Mouse (Mus musculus) gastrocnemius, postnatal 10 days (tissue): ENCODE measurements around the gene Sstr2. TPM values are rescaled to one million over a fixed set of nuclear protein-coding genes. Genes with fewer than 3 reads are reported as not detected.

Experiments used
- DNase-seq: peaks from one replicate; pipeline ENCODE4 v3.0.0; 2021; ENCODE audit warnings: mixed read lengths
- long read RNA-seq, 2 experiments: library from polyadenylated mRNA; stranded (forward); transcript quantifications; one replicate each; pipeline ENCODE4 v2.0.0; 2021
- total RNA-seq, 2 experiments: library from RNA; stranded (reverse); gene quantifications; 2 replicates each; pipeline ENCODE4 v1.2.3; 2021

Gene Sstr2
- total RNA-seq: 1 to 10 TPM in 1 of 2 experiments, under 1 TPM in 1; 0.12 to 1.3 TPM
- long read RNA-seq, experiment 1, partial matches to known transcripts: 0 of 2 reads
- long read RNA-seq, experiment 1, other reads (novel, unspliced or antisense): 0 of 2 reads
- long read RNA-seq, experiment 2: 0 reads

- DNase-seq: peak; percentile 66
Observed at GRCm38 (mm10) chr11:113618672-113619419, at the start of gene Sstr2. TSS of gene Sstr2 (plus strand) at chr11:113619342.

DNA sequence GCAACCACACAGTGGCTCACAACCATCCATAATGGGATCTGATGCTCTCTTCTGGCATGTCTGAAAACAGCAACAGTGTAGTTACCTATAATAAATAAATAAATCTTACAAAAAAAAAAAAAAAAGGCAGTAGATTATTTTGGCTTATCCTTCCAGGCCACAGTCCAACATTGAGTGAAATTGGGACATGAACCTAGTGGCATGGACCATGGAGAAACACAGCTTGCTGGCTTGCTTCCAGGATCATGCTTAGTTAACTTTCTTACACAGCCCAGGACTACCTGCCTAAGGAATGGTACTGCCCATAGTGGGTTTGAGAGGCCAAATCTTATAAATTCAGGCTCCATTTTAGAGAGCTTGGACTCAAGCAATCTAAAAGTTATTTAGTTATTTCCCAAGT lies 47.5 kb upstream of the Sstr2 start:
- no peak for DNase-seq

GRCm38 (mm10) chr11:113572641-113573040 lies 46.5 kb upstream of the Sstr2 start:
- DNase-seq: no peak

GRCm38 (mm10) chr11:113577221-113577620 lies 41.9 kb upstream of the Sstr2 start:
- DNase-seq: no peak

DNA sequence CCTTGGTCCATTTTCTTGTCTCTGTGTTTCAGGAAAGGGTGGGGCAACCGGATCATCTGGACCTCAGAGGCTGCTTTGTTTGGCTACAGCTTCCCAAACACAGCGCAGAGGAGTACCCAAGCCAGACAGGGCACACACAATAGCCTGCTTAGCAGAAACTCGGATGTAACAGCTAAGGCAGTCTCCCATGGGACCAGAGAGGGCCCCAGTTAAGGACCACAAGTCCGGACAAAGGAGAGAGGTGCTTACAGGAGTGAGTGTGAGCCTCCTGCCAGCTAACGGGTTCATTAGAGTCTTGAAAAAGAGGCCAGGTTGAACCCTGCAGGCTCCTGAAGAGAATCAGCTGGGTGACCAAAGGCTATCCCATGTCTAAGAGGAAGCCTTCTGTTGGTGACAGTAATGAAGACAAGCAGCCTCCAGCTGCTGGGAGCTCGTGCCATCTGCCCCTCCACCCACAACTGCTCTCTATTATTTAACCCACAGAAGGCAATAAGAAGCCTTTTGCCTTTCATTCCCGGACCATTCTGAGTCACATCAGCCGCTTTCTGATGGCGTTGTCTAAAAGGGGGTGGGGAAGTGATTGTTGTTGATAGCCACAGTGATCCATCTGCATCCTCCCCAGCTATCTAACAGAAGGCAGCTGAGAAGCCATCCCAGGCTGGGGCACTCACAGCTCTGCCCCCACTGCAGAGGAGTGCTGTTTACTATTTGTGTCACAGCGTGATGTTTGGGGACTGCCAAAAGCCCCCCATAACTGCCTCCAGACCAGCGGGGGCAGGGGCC lies 35.1 kb upstream of the Sstr2 start:
- no peak for DNase-seq

- no peak for DNase-seq
Observed at GRCm38 (mm10) chr11:113586423-113586822, 32.7 kb upstream of the Sstr2 start.

DNA sequence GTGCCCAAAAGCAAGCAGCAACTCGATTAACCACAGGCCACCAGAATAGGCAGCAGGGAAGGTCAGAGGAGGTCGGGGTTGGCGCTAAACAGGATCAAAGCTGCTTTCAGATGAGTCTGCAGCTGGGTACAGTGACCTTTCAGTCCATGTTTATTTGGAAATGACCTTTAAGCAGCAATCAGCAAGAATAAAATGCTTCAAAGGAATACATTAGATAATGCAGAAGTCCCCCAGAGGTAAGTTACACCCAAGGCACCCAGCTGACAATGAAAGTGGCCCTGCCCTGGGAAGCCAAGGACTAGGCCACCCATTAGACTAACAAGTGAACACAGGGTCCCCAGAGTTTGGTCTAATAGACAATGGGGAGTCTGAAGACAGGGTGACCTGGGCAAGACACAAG lies 30.2 kb upstream of the Sstr2 start:
- DNase-seq: no peak

DNA sequence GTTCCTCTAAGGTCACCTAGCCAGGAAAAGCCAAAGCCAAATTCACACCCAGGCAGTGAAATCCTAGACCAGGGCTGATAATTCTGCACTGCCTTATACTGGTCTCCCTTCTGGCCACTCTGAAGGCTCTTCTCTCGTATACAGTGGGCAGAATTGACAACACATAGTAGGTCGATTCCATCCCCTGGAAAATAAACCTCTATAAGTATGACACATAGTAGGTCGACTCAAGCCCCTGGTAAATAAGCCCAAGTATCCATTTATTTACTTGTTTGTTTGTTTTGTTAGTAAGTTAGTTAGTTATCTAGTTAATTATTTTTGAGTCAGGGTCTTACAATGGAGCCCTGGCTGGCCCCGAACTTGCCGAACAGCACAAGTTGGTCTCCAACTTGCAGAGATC lies 24.0 kb upstream of the Sstr2 start:
- no peak for DNase-seq

GRCm38 (mm10) chr11:113597632-113598031 lies 21.5 kb upstream of the Sstr2 start:
- DNase-seq: no peak

GRCm38 (mm10) chr11:113600526-113601245 lies 18.5 kb upstream of the Sstr2 start:
- no peak for DNase-seq

GRCm38 (mm10) chr11:113601616-113602343 lies 17.4 kb upstream of the Sstr2 start:
- no peak for DNase-seq

DNA sequence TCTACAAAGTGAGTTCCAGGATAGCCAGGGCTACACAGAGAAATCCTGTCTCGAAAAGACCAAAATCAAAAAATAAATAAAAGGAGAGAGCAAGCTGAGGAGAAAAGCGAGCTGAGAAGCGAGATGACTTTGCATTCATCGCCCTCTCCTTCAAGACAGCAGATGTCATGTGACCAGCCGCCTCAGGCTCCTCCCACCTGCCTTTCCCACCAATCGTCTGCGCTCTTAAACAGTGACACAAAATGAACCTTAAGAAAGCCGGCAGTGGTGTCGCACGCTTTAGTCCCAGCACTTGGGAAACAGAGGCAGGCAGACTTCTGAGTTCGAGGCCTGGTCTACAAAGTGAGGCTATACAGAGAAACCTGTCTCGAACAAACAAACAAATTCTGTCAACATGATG lies 11.6 kb upstream of the Sstr2 start:
- no peak for DNase-seq

DNA sequence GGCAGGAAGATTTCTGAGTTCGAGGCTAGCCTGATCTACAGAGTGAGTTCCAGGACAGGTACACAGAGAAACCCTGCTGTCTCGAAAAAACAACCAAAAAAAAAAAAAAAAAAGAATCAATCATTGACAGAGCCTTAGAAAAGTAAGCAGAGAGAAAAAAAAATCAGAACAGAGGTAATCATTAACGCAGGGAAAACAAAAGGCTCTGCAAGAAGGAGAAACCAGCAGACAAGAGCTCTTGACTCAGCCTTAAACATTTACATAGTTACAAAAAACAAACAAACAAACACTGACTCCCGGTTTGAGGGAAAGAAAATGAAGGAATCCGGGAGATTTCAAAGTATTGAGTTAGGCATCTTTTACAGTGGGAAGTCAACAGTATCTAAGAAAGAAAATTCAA lies 9.6 kb upstream of the Sstr2 start:
- DNase-seq: no peak

- DNase-seq: peak; percentile 44
Observed at GRCm38 (mm10) chr11:113610266-113610665, 8.9 kb upstream of the Sstr2 start.

- DNase-seq: no peak
Observed at GRCm38 (mm10) chr11:113611112-113611646, 8.0 kb upstream of the Sstr2 start.

DNA sequence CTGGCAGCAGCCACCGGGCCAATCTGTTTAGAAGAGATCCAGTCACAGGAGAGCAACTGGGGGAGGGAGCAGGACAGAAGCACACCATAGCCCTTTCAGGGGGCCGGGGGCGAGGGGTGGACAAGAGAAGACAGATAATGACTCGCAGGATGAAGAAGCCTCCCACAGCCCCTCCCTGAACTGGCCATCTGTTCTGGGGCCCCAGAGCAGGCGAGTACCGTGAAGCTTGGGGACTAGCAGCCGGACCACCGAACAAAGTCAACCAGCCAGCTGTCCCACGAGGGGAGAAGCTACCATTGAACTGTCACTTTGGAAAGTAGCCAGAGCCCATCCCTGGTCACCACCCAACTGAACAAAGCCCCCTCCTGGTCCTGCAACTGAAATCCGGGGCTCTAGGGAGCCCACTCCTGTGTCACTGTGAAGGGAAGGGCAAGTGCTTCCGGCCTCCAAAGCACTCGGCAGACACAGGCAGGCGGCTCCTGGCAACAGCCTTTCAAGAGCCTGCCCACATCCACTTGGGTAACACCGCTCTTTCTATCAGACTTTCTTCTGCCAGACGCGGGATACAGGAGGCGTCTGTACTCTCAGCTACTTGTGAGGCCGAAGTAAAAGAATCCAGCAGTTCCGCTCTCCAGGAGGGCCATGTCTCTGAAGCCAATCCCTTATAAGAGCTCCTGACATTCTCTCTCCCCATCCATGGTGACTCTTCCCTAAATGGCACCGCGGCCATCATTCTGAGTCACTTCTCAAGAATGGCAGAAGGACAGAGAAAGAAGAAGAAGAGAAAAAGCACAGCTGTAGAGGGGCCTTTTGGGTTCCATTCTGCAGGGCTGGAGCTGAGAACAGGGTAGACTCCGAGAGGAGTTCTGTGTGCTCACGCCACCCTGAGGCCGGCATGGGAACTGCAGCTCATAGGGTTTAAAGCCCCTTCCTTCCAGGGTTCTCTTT lies 7.2 kb upstream of the Sstr2 start:
- DNase-seq: peak; percentile 63

GRCm38 (mm10) chr11:113614476-113614875 lies 4.7 kb upstream of the Sstr2 start:
- DNase-seq: no peak

- DNase-seq: peak; percentile 79
Observed at GRCm38 (mm10) chr11:113617132-113617911, 1.8 kb upstream of the Sstr2 start.

DNA sequence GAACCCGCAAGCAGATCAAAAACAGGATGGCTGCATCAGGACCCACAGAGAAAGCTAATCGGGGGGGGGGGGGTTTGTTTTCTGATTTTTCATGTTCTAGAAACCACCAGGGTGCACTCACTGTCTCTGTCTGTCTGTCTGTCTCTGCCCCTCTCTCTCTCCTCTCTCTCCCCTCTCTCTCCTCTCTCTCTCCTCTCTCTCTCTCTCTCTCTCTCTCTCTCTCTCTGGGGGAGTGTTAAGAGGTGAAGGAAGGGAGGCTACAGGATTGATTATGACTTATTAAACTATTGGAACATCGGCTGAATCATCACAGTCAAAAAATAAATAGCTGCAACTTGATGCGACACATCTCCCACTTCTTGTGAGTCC lies 855 bp upstream of the Sstr2 start:
- DNase-seq: no peak
